Mouse (Mus musculus) MEL (cell line): ENCODE measurements around the gene Trio. TPM values are rescaled to one million over a fixed set of nuclear protein-coding genes. Genes with fewer than 3 reads are reported as not detected.

Experiments used
- DNase-seq: peaks from one replicate; pipeline ENCODE4 v3.0.0; 2011; ENCODE audit warnings: low read depth, low spot score
- H3K27ac ChIP-seq: 2 replicates; pipeline ENCODE4 v1.5.1; 2012; ENCODE audit warnings: low read depth, mild to moderate bottlenecking, control low read depth, low read length, moderate library complexity; ENCODE audit not compliant: control insufficient read depth
- H3K27me3 ChIP-seq, 2 experiments: fragments of 150-350 bp in 1 of 2; sonication (generic) in 1 of 2; 2 replicates each; pipeline ENCODE4 v1.6.1; 2012; ENCODE audit warnings: low read length in 2 of 2, mild to moderate bottlenecking in 2 of 2, improper control_type of control experiment in 1 of 2, moderate library complexity in 1 of 2; ENCODE audit not compliant: insufficient read depth in 2 of 2, control insufficient read depth in 1 of 2
- H3K36me3 ChIP-seq, 2 experiments: 2 replicates each; pipeline ENCODE4 v1.6.1; 2012 to 2014; ENCODE audit warnings: low read length in 2 of 2, improper control_type of control experiment in 1 of 2, inconsistent platforms in 1 of 2, mild to moderate bottlenecking in 1 of 2; ENCODE audit not compliant: insufficient read depth in 2 of 2, control insufficient read depth in 1 of 2
- H3K4me1 ChIP-seq, 2 experiments: fragments of 150-350 bp in 1 of 2; sonication (generic) in 1 of 2; 2 replicates each; pipeline ENCODE4 v1.6.1; 2012; ENCODE audit warnings: low read length in 2 of 2, improper control_type of control experiment in 1 of 2, mild to moderate bottlenecking in 1 of 2; ENCODE audit not compliant: insufficient read depth in 2 of 2, control insufficient read depth in 1 of 2
- H3K4me3 ChIP-seq, 2 experiments: fragments of 150-350 bp in 1 of 2; sonication (generic) in 1 of 2; 2 replicates each; pipeline ENCODE4 v1.5.1; 2012; ENCODE audit warnings: low read depth in 2 of 2, low read length in 2 of 2, mild to moderate bottlenecking in 2 of 2, moderate library complexity in 2 of 2, control low read depth in 1 of 2, improper control_type of control experiment in 1 of 2; ENCODE audit not compliant: control insufficient read depth in 1 of 2, insufficient read depth in 1 of 2
- H3K79me2 ChIP-seq: 2 replicates; pipeline ENCODE4 v1.6.1; 2012; ENCODE audit warnings: mild to moderate bottlenecking, low read length, moderate library complexity; ENCODE audit not compliant: control insufficient read depth, poor library complexity, insufficient read depth
- H3K9ac ChIP-seq: 2 replicates; pipeline ENCODE4 v1.6.1; 2012; ENCODE audit warnings: low read depth, mild to moderate bottlenecking, control low read depth, low read length, moderate library complexity; ENCODE audit not compliant: control insufficient read depth, poor library complexity, severe bottlenecking
- H3K9me3 ChIP-seq: fragments of 150-350 bp; sonication (generic); replicated peaks from 2 replicates; pipeline ENCODE4 v1.6.1; 2012; ENCODE audit warnings: mild to moderate bottlenecking, low read length, improper control_type of control experiment, moderate library complexity; ENCODE audit not compliant: insufficient read depth
- CHD1 ChIP-seq: IDR thresholded peaks from 2 replicates; pipeline ENCODE4 v1.6.1; 2012; ENCODE audit warnings: low read depth, mild to moderate bottlenecking, inconsistent platforms, low read length, improper control_type of control experiment
- CHD2 ChIP-seq: IDR thresholded peaks from 2 replicates; pipeline ENCODE4 v1.6.1; 2011; ENCODE audit warnings: low read length, improper control_type of control experiment
- CTCF ChIP-seq, 3 experiments: IDR thresholded peaks in 2 of 3; conservative IDR thresholded peaks in 1 of 3; 2 replicates each; pipeline ENCODE4 v1.5.1; 2011 to 2012; ENCODE audit warnings: low read length in 3 of 3, low read depth in 2 of 3, mild to moderate bottlenecking in 2 of 3, improper control_type of control experiment in 1 of 3, inconsistent platforms in 1 of 3, mixed read lengths in 1 of 3, moderate library complexity in 1 of 3; ENCODE audit not compliant: control insufficient read depth in 1 of 3, insufficient read depth in 1 of 3, poor library complexity in 1 of 3, severe bottlenecking in 1 of 3
- ELF1 ChIP-seq: IDR thresholded peaks from 2 replicates; pipeline ENCODE4 v1.6.1; 2014; ENCODE audit warnings: low read depth, mild to moderate bottlenecking, inconsistent platforms, low read length, improper control_type of control experiment, moderate library complexity
- ETS1 ChIP-seq: IDR thresholded peaks from 2 replicates; pipeline ENCODE4 v1.6.1; 2012; ENCODE audit warnings: low read depth, mild to moderate bottlenecking, inconsistent platforms, low read length, improper control_type of control experiment, moderate library complexity
- JUND ChIP-seq: IDR thresholded peaks from 2 replicates; pipeline ENCODE4 v1.6.1; 2011; ENCODE audit warnings: low read depth, mild to moderate bottlenecking, improper control_type of control experiment, low read length
- POLR2A ChIP-seq, 2 experiments: IDR thresholded peaks; 2 replicates each; pipeline ENCODE4 v1.6.1; 2011 to 2012; ENCODE audit warnings: low read length in 2 of 2, mild to moderate bottlenecking in 2 of 2, control low read depth in 1 of 2, improper control_type of control experiment in 1 of 2, low read depth in 1 of 2, moderate library complexity in 1 of 2; ENCODE audit not compliant: control insufficient read depth in 1 of 2, insufficient read depth in 1 of 2, poor library complexity in 1 of 2
- POLR2AphosphoS2 ChIP-seq: IDR thresholded peaks from 2 replicates; pipeline ENCODE4 v1.6.1; 2011; ENCODE audit warnings: low read length, improper control_type of control experiment
- POLR2AphosphoS5 ChIP-seq: IDR thresholded peaks from 2 replicates; pipeline ENCODE4 v1.6.1; 2012; ENCODE audit warnings: low read depth, borderline replicate concordance, mild to moderate bottlenecking, inconsistent platforms, low read length, moderate library complexity, mixed read lengths
- RAD21 ChIP-seq: IDR thresholded peaks from 2 replicates; pipeline ENCODE4 v1.6.1; 2011; ENCODE audit warnings: mild to moderate bottlenecking, low read depth, low read length, improper control_type of control experiment
- SIN3A ChIP-seq: IDR thresholded peaks from 2 replicates; pipeline ENCODE4 v1.6.1; 2012; ENCODE audit warnings: low read length, improper control_type of control experiment, inconsistent platforms
- SMC3 ChIP-seq: IDR thresholded peaks from 2 replicates; pipeline ENCODE4 v1.6.1; 2011; ENCODE audit warnings: low read depth, low read length, improper control_type of control experiment
- TAL1 ChIP-seq: IDR thresholded peaks from 2 replicates; pipeline ENCODE4 v1.6.1; 2012; ENCODE audit warnings: mild to moderate bottlenecking, inconsistent platforms, low read length, moderate library complexity, mixed read lengths
- TBP ChIP-seq: IDR thresholded peaks from 2 replicates; pipeline ENCODE4 v1.8.0; 2011; ENCODE audit warnings: low read depth, low read length, improper control_type of control experiment
- TCF12 ChIP-seq: IDR thresholded peaks from 2 replicates; pipeline ENCODE4 v1.6.1; 2014; ENCODE audit warnings: low read depth, mild to moderate bottlenecking, inconsistent platforms, low read length, improper control_type of control experiment, moderate library complexity
- UBTF ChIP-seq: IDR thresholded peaks from 2 replicates; pipeline ENCODE4 v1.6.1; 2012; ENCODE audit warnings: low read depth, mild to moderate bottlenecking, inconsistent platforms, low read length, improper control_type of control experiment, moderate library complexity, borderline replicate concordance; ENCODE audit not compliant: insufficient read depth
- polyA plus RNA-seq, 2 experiments: library from polyadenylated mRNA; stranded (reverse) in 1 of 2; unstranded in 1 of 2; fragments of >175 nt in 1 of 2; fragments of >200 nt in 1 of 2; gene quantifications; 2 replicates each; pipeline versions ENCODE4 v1.2.1 to v1.2.4; 2012; ENCODE audit warnings: low replicate concordance in 2 of 2, low read depth in 1 of 2; ENCODE audit not compliant: insufficient read length in 2 of 2, insufficient read depth in 1 of 2, missing spikeins in 1 of 2
- total RNA-seq: library from RNA; depleted of rRNA; stranded (reverse); fragments of 300-350 nt; gene quantifications from 2 replicates; pipeline ENCODE4 v1.2.3, GENCODE M21; 2012

The Trio gene
- total and polyA plus RNA-seq, 3 experiments = 0.91 to 1.1 TPM; not detected in 1

DNA sequence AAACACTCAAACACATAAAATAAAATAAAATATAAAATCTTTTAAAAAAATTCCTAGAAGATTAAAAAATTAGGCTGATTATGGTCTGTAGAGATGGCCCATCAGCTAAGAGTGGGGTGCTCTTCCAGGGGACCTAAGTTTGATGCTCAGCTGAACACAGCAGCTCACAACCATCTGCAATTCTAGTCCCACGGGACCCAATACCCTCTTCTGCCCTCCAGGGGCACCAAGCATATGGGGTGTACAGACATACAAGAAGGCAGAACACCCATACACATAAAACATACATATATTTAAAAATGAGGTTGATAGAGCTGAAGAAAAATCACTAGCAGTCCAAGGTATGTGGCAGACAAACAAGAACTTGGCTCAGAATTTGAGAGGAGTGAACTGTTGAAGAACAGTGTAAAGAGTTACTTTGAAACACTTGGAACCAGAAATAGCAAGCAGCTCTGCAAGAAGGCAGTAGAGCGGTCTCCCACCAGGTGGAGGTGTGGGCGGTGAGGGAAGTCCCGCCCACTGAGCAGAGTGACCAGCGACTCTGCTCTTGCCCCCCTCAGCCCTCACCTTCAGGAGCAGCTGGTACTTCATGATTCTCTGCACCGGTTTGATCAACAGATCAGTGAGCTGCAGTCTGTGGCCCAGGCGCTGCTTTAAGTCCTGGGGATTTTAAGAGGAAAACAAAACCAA is 270.9 kb downstream of the Trio start:
- no peaks in the 10 kb centered on the region for H3K9me3 ChIP-seq
- no peaks in the 10 kb centered on the region for H3K27me3 ChIP-seq
- no peak overlapping the region for H3K9ac ChIP-seq
- TF ChIP-seq ELF1 (no peak), CHD1 (no peak), JUND (no peak), POLR2AphosphoS5 (no peak), TBP (no peak), SMC3 (no peak), POLR2AphosphoS2 (no peak), CHD2 (no peak), TAL1 (no peak), POLR2A (IDR thresholded peaks at IDR 0.05; ENCODE audit: control insufficient read depth in 1 of 2, insufficient read depth in 1 of 2, low read depth in 1 of 2, low read length in 2 of 2, poor library complexity in 1 of 2) (no peak), UBTF (no peak), RAD21 (no peak), CTCF (IDR thresholded peaks at IDR 0.05 in 2 of 3, conservative IDR thresholded peaks at IDR 0.05 in 1 of 3; ENCODE audit: control insufficient read depth in 1 of 3, insufficient read depth in 1 of 3, low read depth in 2 of 3, low read length in 3 of 3, poor library complexity in 1 of 3, severe bottlenecking in 1 of 3) (no peak), SIN3A (no peak), ETS1 (no peak)
- TF ChIP-seq, all 39 proteins: peak for 0
- no peaks in the 10 kb centered on the region for H3K36me3 ChIP-seq
- H3K4me1 ChIP-seq = no peaks in the 10 kb centered on the region
- H3K27ac ChIP-seq = no peak overlapping the region
- H3K4me3 ChIP-seq = no peak overlapping the region
- no peaks in the 10 kb centered on the region for H3K79me2 ChIP-seq
- DNase-seq = no peak

DNA sequence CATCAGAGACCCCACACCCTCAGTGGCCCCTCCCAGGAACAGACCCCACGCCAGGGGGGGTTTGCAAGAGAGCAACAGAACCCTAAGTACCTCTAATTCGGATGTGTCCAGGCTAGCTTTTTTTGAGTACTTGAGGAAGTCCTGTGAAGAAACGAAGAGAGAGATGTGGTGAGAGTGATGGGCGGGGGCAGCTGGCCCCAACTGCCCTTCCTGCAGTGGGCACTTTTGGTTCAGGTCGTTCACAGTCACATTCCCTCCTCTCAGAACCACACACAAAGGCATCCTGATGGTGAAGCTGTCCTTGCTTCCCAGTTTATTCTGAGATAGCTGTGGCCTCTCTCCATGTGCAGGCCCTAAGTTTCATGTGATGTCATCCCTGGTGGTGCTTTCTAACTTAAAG is 271.7 kb downstream of the Trio start:
- no peak for TF ChIP-seq TCF12
- Histone ChIP-seq H3K27me3 (no peaks in the 10 kb centered on the region), H3K36me3 (no peaks in the 10 kb centered on the region), H3K4me1 (no peaks in the 10 kb centered on the region), H3K9me3 (no peaks in the 10 kb centered on the region), H3K9ac (no peak overlapping the region), H3K27ac (no peak overlapping the region), H3K79me2 (no peaks in the 10 kb centered on the region), H3K4me3 (no peak overlapping the region)
- DNase-seq = no peak
